Mouse (Mus musculus): ENCODE measurements at regions not wholly inside any gene's neighbourhood (a gene's known extent, or its start where the extent isn't known, plus 50 kb on each side); places are given as distances from the start of the nearest gene placed in this dataset.

GRCm38 (mm10) chr11:79762027-79762426 lies 171.0 kb downstream of the Rab11fip4 start:
- ATAC-seq (ENCODE audit: low FRiP score) (no peak), DNase-seq (ENCODE audit: low spot score, missing footprints) (peak; percentile 53)
- Histone ChIP-seq H3K4me3 (ENCODE audit: low read depth, low read length) (no peak overlapping the region), H3K9ac (ENCODE audit: low read length) (no peak overlapping the region), H3K27ac (ENCODE audit: low read depth, low read length) (no peak overlapping the region), H3K9me3 (ENCODE audit: control insufficient read depth, low read length) (no peaks in the 10 kb centered on the region), H3K4me2 (no peak overlapping the region), H3K4me1 (ENCODE audit: control insufficient read depth, insufficient read depth, low read length) (no peaks in the 10 kb centered on the region), H3K27me3 (ENCODE audit: control insufficient read depth, insufficient read depth, low read length) (no peaks in the 10 kb centered on the region), H3K36me3 (ENCODE audit: control insufficient read depth, insufficient read depth, low read length) (no peaks in the 10 kb centered on the region)
- WGBS = 75% methylated on average over 2 of the region's 2 CpGs

GRCm38 (mm10) chr11:79760533-79760932 lies 169.5 kb downstream of the Rab11fip4 start:
- H3K4me3 ChIP-seq (ENCODE audit: low read depth, low read length) = no peak overlapping the region
- no peak overlapping the region for H3K4me2 ChIP-seq
- peak; percentile 45 for DNase-seq (ENCODE audit: low spot score, missing footprints)
- no peaks in the 10 kb centered on the region for H3K9me3 ChIP-seq (ENCODE audit: control insufficient read depth, low read length)
- H3K27me3 ChIP-seq (ENCODE audit: control insufficient read depth, insufficient read depth, low read length) = no peaks in the 10 kb centered on the region
- no peak for ATAC-seq (ENCODE audit: low FRiP score)
- no peaks in the 10 kb centered on the region for H3K36me3 ChIP-seq (ENCODE audit: control insufficient read depth, insufficient read depth, low read length)
- WGBS = 86% methylated on average over 4 of the region's 4 CpGs
- no peaks in the 10 kb centered on the region for H3K4me1 ChIP-seq (ENCODE audit: control insufficient read depth, insufficient read depth, low read length)
- H3K27ac ChIP-seq (ENCODE audit: low read depth, low read length) = no peak overlapping the region
- H3K9ac ChIP-seq (ENCODE audit: low read length) = no peak overlapping the region

- ATAC-seq (ENCODE audit: low FRiP score) (no peak), DNase-seq (ENCODE audit: low spot score, missing footprints) (peak; percentile 73)
- no peak overlapping the region for H3K9ac ChIP-seq (ENCODE audit: low read length)
- H3K4me2 ChIP-seq = no peak overlapping the region
- H3K9me3 ChIP-seq (ENCODE audit: control insufficient read depth, low read length) = no peaks in the 10 kb centered on the region
- H3K27ac ChIP-seq (ENCODE audit: low read depth, low read length) = no peak overlapping the region
- no peak overlapping the region for H3K4me3 ChIP-seq (ENCODE audit: low read depth, low read length)
- no peaks in the 10 kb centered on the region for H3K36me3 ChIP-seq (ENCODE audit: control insufficient read depth, insufficient read depth, low read length)
- no peaks in the 10 kb centered on the region for H3K27me3 ChIP-seq (ENCODE audit: control insufficient read depth, insufficient read depth, low read length)
- 92% methylated on average over 3 of the region's 3 CpGs for WGBS
- no peaks in the 10 kb centered on the region for H3K4me1 ChIP-seq (ENCODE audit: control insufficient read depth, insufficient read depth, low read length)
Measured at GRCm38 (mm10) chr11:79758281-79758680, 167.3 kb downstream of the Rab11fip4 start.

GRCm38 (mm10) chr11:79757513-79758071 lies 166.6 kb downstream of the Rab11fip4 start:
- Histone ChIP-seq H3K4me3 (ENCODE audit: low read depth, low read length) (no peak overlapping the region), H3K27ac (ENCODE audit: low read depth, low read length) (no peak overlapping the region), H3K27me3 (ENCODE audit: control insufficient read depth, insufficient read depth, low read length) (no peaks in the 10 kb centered on the region), H3K4me1 (ENCODE audit: control insufficient read depth, insufficient read depth, low read length) (peaks cover 1% of the 10 kb centered on the region; the same call in 1 of the 2 replicates), H3K36me3 (ENCODE audit: control insufficient read depth, insufficient read depth, low read length) (no peaks in the 10 kb centered on the region), H3K4me2 (no peak overlapping the region), H3K9me3 (ENCODE audit: control insufficient read depth, low read length) (no peaks in the 10 kb centered on the region), H3K9ac (ENCODE audit: low read length) (no peak overlapping the region)
- WGBS = 95% methylated on average over 5 of the region's 5 CpGs
- no peak for DNase-seq (ENCODE audit: low spot score, missing footprints)
- ATAC-seq (ENCODE audit: low FRiP score) = no peak

- Histone ChIP-seq H3K27me3 (ENCODE audit: control insufficient read depth, insufficient read depth, low read length) (no peaks in the 10 kb centered on the region), H3K9me3 (ENCODE audit: control insufficient read depth, low read length) (no peaks in the 10 kb centered on the region), H3K4me3 (ENCODE audit: low read depth, low read length) (no peak overlapping the region), H3K4me1 (ENCODE audit: control insufficient read depth, insufficient read depth, low read length) (peaks cover 6% of the 10 kb centered on the region; the same call in 1 of the 2 replicates), H3K27ac (ENCODE audit: low read depth, low read length) (no peak overlapping the region), H3K4me2 (no peak overlapping the region), H3K36me3 (ENCODE audit: control insufficient read depth, insufficient read depth, low read length) (no peaks in the 10 kb centered on the region), H3K9ac (ENCODE audit: low read length) (no peak overlapping the region)
- WGBS = 89% methylated on average over 9 of the region's 9 CpGs
- DNase-seq (ENCODE audit: low spot score, missing footprints) = no peak
- no peak for ATAC-seq (ENCODE audit: low FRiP score)
Measured at GRCm38 (mm10) chr11:79756305-79756846, 165.4 kb downstream of the Rab11fip4 start.

- Histone ChIP-seq H3K4me3 (ENCODE audit: low read depth, low read length) (no peak overlapping the region), H3K27ac (ENCODE audit: low read depth, low read length) (no peak overlapping the region), H3K9ac (ENCODE audit: low read length) (no peak overlapping the region), H3K36me3 (ENCODE audit: control insufficient read depth, insufficient read depth, low read length) (no peaks in the 10 kb centered on the region), H3K27me3 (ENCODE audit: control insufficient read depth, insufficient read depth, low read length) (no peaks in the 10 kb centered on the region), H3K9me3 (ENCODE audit: control insufficient read depth, low read length) (no peaks in the 10 kb centered on the region), H3K4me1 (ENCODE audit: control insufficient read depth, insufficient read depth, low read length) (peaks cover 6% of the 10 kb centered on the region; the same call in 1 of the 2 replicates), H3K4me2 (no peak overlapping the region)
- ATAC-seq (ENCODE audit: low FRiP score) = no peak
- DNase-seq (ENCODE audit: low spot score, missing footprints) = no peak
- WGBS = 79% methylated on average over 2 of the region's 2 CpGs
Measured at GRCm38 (mm10) chr11:79753491-79753890, 162.5 kb downstream of the Rab11fip4 start.

- peaks cover 6% of the 10 kb centered on the region; the same call in 1 of the 2 replicates for H3K4me1 ChIP-seq (ENCODE audit: control insufficient read depth, insufficient read depth, low read length)
- ATAC-seq (ENCODE audit: low FRiP score) = no peak
- H3K36me3 ChIP-seq (ENCODE audit: control insufficient read depth, insufficient read depth, low read length) = no peaks in the 10 kb centered on the region
- no peak overlapping the region for H3K4me3 ChIP-seq (ENCODE audit: low read depth, low read length)
- no peaks in the 10 kb centered on the region for H3K27me3 ChIP-seq (ENCODE audit: control insufficient read depth, insufficient read depth, low read length)
- no peaks in the 10 kb centered on the region for H3K9me3 ChIP-seq (ENCODE audit: control insufficient read depth, low read length)
- WGBS = 40% methylated on average over 7 of the region's 7 CpGs
- no peak overlapping the region for H3K4me2 ChIP-seq
- no peak overlapping the region for H3K27ac ChIP-seq (ENCODE audit: low read depth, low read length)
- DNase-seq (ENCODE audit: low spot score, missing footprints) = peak; percentile 82
- no peak overlapping the region for H3K9ac ChIP-seq (ENCODE audit: low read length)
Measured at GRCm38 (mm10) chr11:79752717-79753480, 161.9 kb downstream of the Rab11fip4 start.

- Histone ChIP-seq H3K36me3 (ENCODE audit: control insufficient read depth, insufficient read depth, low read length) (no peaks in the 10 kb centered on the region), H3K4me1 (ENCODE audit: control insufficient read depth, insufficient read depth, low read length) (peaks cover 6% of the 10 kb centered on the region; the same call in 1 of the 2 replicates), H3K27ac (ENCODE audit: low read depth, low read length) (no peak overlapping the region), H3K4me2 (no peak overlapping the region), H3K27me3 (ENCODE audit: control insufficient read depth, insufficient read depth, low read length) (no peaks in the 10 kb centered on the region), H3K9ac (ENCODE audit: low read length) (no peak overlapping the region), H3K4me3 (ENCODE audit: low read depth, low read length) (no peak overlapping the region), H3K9me3 (ENCODE audit: control insufficient read depth, low read length) (no peaks in the 10 kb centered on the region)
- 57% methylated on average over 14 of the region's 14 CpGs for WGBS
- ATAC-seq (ENCODE audit: low FRiP score) (no peak), DNase-seq (ENCODE audit: low spot score, missing footprints) (peak; percentile 61)
Measured at GRCm38 (mm10) chr11:79751751-79752716, 161.0 kb downstream of the Rab11fip4 start.

All from midbrain, embryonic 11.5 days (tissue).